Mouse (Mus musculus) gastrocnemius, adult 2 months (tissue): ENCODE results near the gene Pphln1. TPM values are rescaled to one million over a fixed set of nuclear protein-coding genes. Genes with fewer than 3 reads are reported as not detected.

Experiments
- DNase-seq: peaks from one replicate; pipeline ENCODE4 v3.0.0; 2022
- H3K27ac ChIP-seq: fragments of 200-600 bp; 2 replicates; pipeline ENCODE4 v1.8.1; 2022; ENCODE audit warnings: mild to moderate bottlenecking
- H3K4me3 ChIP-seq: fragments of 200-600 bp; 2 replicates; pipeline ENCODE4 v1.8.1; 2022; ENCODE audit warnings: mild to moderate bottlenecking, moderate library complexity
- CTCF ChIP-seq: fragments of 200-600 bp; IDR thresholded peaks from 2 replicates; pipeline ENCODE4 v1.8.1; 2022; ENCODE audit warnings: antibody characterized with exemption, mild to moderate bottlenecking, moderate library complexity
- intact Hi-C: fragments of 180-260 bp; cut with DNase I; formaldehyde crosslinking; loops from one replicate; pipeline ENCODE4 v1.15.1; 2025
- total RNA-seq, 2 experiments: library from RNA; stranded (reverse); gene quantifications; 2 replicates each; pipeline ENCODE4 v1.2.3; 2021

The Pphln1 gene
- total RNA-seq, 2 experiments from 2014 or later, result 14.2 to 14.8 TPM

- Histone ChIP-seq H3K4me3 (no peak overlapping the region), H3K27ac (no peak overlapping the region)
- intact Hi-C loops, result no loop called here
- DNase-seq, result no peak
- no peak for TF ChIP-seq CTCF
Measured at GRCm38 (mm10) chr15:93401446-93401845, 3.3 kb downstream of the Pphln1 start.

DNA sequence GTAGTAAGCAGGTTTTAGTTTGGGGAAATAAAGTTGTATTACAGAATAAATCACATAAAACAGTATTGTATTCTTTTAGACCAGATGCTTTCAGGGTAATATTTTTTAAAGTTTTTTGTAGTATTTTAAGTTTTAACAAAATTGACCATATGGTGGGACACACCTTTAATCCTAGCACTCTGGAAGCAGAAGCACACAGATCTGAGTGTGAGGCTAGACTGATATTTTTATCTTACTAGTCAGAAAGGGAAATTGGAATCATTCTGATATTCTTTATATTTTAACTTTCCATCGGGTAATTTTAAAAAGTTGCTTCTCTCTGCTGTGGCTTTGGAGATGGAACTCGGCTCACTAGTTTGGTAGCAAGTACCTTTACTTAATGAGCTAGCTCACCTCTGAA lies 4.6 kb downstream of the Pphln1 start:
- H3K4me3 ChIP-seq, result no peak overlapping the region
- H3K27ac ChIP-seq, result no peak overlapping the region
- no peak for DNase-seq
- intact Hi-C loops, result no loop called here
- no peak for TF ChIP-seq CTCF

DNA sequence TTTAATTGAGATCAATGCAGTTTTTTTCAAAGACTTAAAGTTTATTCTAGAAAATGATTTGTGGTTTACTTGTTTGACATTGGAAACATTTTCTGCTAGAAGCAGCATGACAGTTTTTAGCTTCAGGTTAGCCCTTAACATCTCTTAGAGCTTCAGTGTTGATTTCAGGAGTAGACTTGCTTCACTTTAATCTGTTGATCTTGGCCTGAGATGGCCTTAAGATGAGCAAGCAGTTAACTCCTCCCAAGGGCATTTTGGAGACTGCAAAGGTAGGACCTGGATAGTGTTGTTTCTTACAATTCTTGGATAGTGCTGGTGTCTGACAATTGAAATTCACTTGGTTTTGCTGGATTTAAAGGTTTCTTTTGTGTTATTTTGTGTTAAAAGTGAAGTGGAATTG lies 6.7 kb downstream of the Pphln1 start:
- intact Hi-C loops, result no loop called here

DNA sequence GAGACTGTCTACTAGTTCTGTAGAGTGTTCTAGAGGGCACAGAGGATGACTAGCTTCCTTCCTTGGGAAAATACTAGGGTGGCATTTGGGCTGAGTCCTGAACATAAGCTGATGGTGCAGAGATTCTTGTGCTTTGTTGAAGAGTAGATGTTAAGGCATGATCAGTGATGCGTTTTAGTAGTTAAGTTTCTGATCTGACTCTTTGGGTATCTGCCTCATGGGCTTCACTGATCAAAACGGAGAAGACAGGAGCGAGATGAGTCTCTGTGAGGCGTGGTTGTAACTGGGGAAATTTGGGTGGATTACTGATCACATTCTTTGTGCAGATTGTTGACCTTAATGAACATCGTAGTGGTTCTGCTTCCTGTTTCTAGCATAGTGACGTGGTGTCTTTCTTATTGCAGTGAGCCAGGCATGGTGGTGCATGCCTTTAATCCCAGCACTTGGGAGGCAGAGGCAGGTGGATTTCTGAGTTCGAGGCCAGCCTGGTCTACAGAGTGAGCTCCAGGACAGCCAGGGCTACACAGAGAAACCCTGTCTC lies 7.4 kb downstream of the Pphln1 start:
- no peak overlapping the region for H3K27ac ChIP-seq
- DNase-seq, result no peak
- H3K4me3 ChIP-seq, result no peak overlapping the region
- intact Hi-C loops, result no loop called here
- TF ChIP-seq CTCF, result no peak

More for the DNA sequence above, 6.7 kb downstream of the Pphln1 start:
- no peak overlapping the region for H3K27ac ChIP-seq
- H3K4me3 ChIP-seq, result no peak overlapping the region
- no peak for DNase-seq
- TF ChIP-seq CTCF, result no peak

- no peak for TF ChIP-seq CTCF
- Histone ChIP-seq H3K4me3 (no peak overlapping the region), H3K27ac (no peak overlapping the region)
- no peak for DNase-seq
- intact Hi-C loops, result no loop called here
Measured at GRCm38 (mm10) chr15:93406492-93406891, 8.3 kb downstream of the Pphln1 start.

- Histone ChIP-seq H3K4me3 (no peak overlapping the region), H3K27ac (no peak overlapping the region)
- intact Hi-C loops, result no loop called here
- DNase-seq, result no peak
- TF ChIP-seq CTCF, result no peak
Measured at GRCm38 (mm10) chr15:93412445-93412844, 14.3 kb downstream of the Pphln1 start.

- intact Hi-C loops, result no loop called here
- DNase-seq, result no peak
- Histone ChIP-seq H3K27ac (no peak overlapping the region), H3K4me3 (no peak overlapping the region)
- no peak for TF ChIP-seq CTCF
Measured at GRCm38 (mm10) chr15:93414456-93414855, 16.3 kb downstream of the Pphln1 start.

DNA sequence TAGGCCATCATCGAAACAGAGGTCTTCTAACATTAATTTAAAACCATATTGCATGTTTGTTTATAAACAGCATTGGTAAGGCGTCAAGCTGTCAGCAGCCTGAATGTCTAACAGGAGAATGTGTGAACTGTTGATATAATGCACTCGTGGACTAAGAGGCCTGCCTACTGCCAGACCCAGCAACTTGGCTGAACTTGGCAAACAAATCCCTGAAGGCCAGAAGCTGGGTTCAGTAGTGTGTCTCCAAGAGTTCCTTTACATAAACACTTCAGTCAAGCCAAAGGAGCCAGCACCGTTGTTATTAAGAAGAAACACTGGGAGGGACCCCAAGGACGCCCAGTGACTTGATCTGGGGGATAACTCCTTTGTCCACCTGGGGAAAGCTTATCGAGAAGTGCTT lies 18.1 kb downstream of the Pphln1 start:
- Histone ChIP-seq H3K27ac (no peak overlapping the region), H3K4me3 (no peak overlapping the region)
- intact Hi-C loops, result no loop called here
- no peak for TF ChIP-seq CTCF
- DNase-seq, result no peak

DNA sequence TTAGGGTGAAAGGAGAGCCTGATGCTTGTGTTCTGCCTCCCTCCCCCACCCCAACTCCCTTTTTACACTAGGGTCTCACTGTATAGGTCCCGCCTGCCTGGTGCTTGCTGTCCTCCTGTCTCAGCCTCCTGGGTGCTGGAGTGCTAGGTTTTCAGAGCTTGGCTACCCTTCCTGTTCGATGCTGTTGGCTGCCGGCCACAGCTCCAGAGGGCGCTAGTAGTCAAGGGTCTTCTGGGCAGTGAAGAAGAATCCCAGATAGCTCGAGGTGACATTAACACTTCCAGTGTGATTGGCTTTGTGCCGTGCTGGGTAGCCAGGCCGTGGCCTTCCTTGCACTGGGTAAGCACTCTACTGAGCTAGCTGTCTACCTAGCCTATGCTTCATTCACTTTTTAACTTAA lies 22.4 kb downstream of the Pphln1 start:
- intact Hi-C loops, result no loop called here

DNA sequence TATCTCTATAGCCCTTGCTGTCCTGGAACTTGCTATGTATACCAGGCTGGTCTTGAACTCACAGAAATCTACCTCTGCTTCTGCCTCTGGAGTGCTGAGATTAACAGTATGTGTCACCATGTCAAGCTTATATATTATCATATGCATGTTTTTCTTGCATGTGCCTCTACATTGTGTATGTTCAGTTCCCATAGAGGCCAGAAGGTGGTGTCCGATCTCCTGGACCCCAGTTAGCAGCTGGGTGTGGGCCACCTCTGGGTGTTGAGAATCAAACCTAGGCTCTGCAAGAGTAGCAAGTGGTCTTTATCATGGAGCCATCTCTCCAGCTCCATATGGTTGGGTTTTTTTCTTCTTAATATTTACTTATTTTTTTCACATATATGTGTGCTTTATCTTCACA lies 24.4 kb downstream of the Pphln1 start:
- intact Hi-C loops, result no loop called here
- TF ChIP-seq CTCF, result no peak
- Histone ChIP-seq H3K4me3 (no peak overlapping the region), H3K27ac (no peak overlapping the region)
- DNase-seq, result no peak

More for the DNA sequence above, 22.4 kb downstream of the Pphln1 start:
- H3K27ac ChIP-seq, result no peak overlapping the region
- no peak overlapping the region for H3K4me3 ChIP-seq
- TF ChIP-seq CTCF, result no peak
- no peak for DNase-seq

GRCm38 (mm10) chr15:93433811-93434210 lies 35.7 kb downstream of the Pphln1 start:
- no peak overlapping the region for H3K27ac ChIP-seq
- no peak for DNase-seq
- intact Hi-C loops, result no loop called here
- no peak overlapping the region for H3K4me3 ChIP-seq
- TF ChIP-seq CTCF, result no peak

GRCm38 (mm10) chr15:93435998-93436397 lies 37.8 kb downstream of the Pphln1 start:
- TF ChIP-seq CTCF, result no peak
- Histone ChIP-seq H3K27ac (no peak overlapping the region), H3K4me3 (no peak overlapping the region)
- DNase-seq, result no peak
- intact Hi-C loops, result no loop called here

DNA sequence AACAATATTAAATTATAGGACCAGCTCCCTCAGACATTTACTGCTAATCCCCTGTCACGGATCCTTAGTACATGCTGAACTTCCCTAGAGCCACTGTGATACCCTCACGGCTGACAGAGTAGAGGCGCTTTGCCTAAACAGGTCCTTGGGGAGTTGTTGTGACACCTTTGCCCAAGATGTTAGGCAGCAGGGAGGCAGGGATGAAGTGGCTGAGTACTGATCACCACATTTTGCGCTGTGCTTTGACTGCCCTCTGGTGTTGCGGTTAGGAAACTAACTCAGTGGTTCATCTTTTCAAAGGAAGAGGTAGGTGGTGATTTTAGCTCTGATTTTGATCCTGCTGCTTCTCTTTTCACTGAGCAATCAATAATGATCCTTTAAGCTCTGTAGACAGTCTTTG lies 40.5 kb downstream of the Pphln1 start:
- peak; percentile 86 for TF ChIP-seq CTCF
- intact Hi-C loops, result loop anchor here (1.0 kb wide), 1 partner anchor 171 kb away; no protein-coding TSS in a partner anchor
- DNase-seq, result peak; percentile 47
- Histone ChIP-seq H3K27ac (no peak overlapping the region), H3K4me3 (no peak overlapping the region)

DNA sequence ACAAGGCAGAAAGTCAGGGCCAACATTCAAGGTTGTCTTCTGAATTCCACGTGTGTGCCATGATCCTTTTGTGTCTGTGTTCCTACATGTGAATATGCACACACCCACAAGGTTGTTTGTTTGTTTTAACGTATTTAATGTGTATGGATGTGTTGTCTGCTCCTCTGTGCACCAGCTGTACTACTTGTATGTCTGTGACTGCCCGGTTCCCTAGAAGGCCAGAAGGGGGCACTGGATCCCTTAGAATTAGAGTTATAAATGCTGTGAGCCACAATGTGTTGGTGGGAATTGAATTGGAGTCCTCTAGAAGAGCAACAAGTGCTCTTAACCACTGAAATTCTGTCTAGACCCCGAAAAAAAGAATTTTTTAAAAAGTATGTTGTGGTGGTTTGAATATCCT lies 44.1 kb downstream of the Pphln1 start:
- intact Hi-C loops, result no loop called here
- no peak for DNase-seq
- Histone ChIP-seq H3K4me3 (no peak overlapping the region), H3K27ac (no peak overlapping the region)
- peak; percentile 36 for TF ChIP-seq CTCF
